Mouse (Mus musculus): ENCODE measurements around the gene Cfap57.

DNA sequence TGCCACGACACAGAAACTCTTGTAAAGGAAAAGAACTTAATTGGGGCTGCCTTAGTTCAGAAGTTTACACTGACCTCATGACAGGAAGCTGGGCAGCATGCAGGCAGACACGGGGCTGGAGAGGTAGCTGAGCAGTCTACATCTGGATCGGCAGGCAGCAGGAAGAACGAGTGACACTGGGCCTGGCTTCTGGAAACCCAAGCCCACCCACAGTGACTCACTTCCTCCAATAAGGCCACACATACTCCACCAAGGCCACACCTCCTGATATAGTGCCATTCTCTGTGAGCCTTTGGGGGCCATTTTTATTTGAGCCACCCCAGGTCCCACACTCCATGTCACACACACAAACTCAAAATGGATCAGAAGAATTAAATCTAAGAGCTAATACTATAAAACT lies 16.5 kb downstream of the Cfap57 start:
- TF ChIP-seq CTCF (IDR thresholded peaks at IDR 0.05; ENCODE audit: insufficient read depth, low read length) (no peak), POLR2A (IDR thresholded peaks at IDR 0.05; ENCODE audit: borderline replicate concordance, extremely low read depth, low read depth, low read length) (no peak)

All from lung, adult 2 months (tissue).